Mouse (Mus musculus): ENCODE measurements at regions not wholly inside any gene's neighbourhood (a gene's known extent, or its start where the extent isn't known, plus 50 kb on each side); places are given as distances from the start of the nearest gene placed in this dataset.

DNA sequence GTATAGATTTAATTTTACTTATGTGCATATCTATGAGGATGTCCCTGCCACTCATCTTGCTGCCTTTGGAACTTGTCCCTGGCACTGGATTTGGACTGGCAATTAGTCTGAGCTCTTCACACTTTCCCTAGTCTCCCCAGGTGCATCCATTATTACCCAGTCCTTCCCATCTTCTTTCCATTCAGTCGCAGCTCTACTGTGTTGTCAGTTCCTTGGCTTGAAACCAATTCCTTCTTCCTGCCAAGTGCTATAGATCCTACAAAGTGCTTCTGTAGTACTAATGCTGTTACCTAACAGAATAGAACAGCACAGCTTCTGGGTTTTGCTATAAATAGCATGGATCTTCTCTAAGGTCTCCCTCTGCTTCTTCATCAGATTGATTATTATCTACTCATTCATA, 228.0 kb upstream of the Ppfia2 start:
- 20% methylated on average over 1 of the region's 1 CpGs for WGBS
- no peaks in the 10 kb centered on the region for H3K4me1 ChIP-seq (ENCODE audit: control insufficient read depth, insufficient read depth, low read length)
- no peak overlapping the region for H3K4me3 ChIP-seq (ENCODE audit: insufficient read depth, low read depth, low read length)
- no peak overlapping the region for H3K27ac ChIP-seq (ENCODE audit: insufficient read depth, low read depth, low read length)
- TF ChIP-seq POLR2A (IDR thresholded peaks at IDR 0.05; ENCODE audit: insufficient read depth, low read depth, low read length) (no peak), CTCF (IDR thresholded peaks at IDR 0.05; ENCODE audit: insufficient read depth, low read depth, low read length) (no peak)

DNA sequence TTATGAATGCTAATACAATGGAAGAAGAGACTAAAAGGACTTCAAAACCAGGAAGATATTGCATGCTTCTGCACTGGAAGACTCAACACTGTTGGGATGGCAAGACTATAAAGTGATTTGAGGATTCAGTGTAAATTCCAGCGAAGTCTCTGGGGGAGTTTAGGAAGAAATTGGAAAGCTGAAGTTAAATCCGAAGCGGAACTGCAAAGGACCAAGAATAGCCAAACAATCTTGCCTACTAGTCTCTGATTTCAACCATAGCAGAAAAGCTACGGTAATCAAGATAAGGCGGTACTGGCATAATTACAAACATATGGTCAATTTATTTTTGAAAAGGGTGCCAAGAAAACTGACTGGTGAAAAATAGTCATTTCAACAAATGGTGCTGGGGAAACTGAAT, 216.0 kb upstream of the Ppfia2 start:
- Histone ChIP-seq H3K4me3 (ENCODE audit: insufficient read depth, low read depth, low read length) (no peak overlapping the region), H3K27ac (ENCODE audit: insufficient read depth, low read depth, low read length) (no peak overlapping the region), H3K4me1 (ENCODE audit: control insufficient read depth, insufficient read depth, low read length) (no peaks in the 10 kb centered on the region)
- TF ChIP-seq CTCF (IDR thresholded peaks at IDR 0.05; ENCODE audit: insufficient read depth, low read depth, low read length) (no peak), POLR2A (IDR thresholded peaks at IDR 0.05; ENCODE audit: insufficient read depth, low read depth, low read length) (no peak)
- 69% methylated on average over 5 of the region's 5 CpGs for WGBS

DNA sequence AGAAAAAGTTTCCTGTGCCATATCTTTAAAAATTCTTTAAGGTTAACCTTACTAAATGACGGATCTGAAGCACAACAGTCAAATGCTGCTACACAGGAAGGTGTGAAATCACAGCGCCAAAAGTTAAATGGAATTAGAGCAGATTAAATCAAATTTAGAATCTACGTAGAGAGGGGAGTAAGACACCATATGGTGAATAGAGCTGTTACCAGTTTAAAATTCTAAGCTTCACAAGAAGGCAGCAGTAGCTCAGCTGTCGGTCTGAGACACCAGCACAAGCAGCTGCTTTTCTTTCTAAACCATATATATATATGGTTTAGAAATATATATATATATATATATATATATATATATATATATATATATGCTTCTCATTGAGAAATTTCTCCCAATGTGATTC, 210.3 kb upstream of the Ppfia2 start:
- no peaks in the 10 kb centered on the region for H3K4me1 ChIP-seq (ENCODE audit: control insufficient read depth, insufficient read depth, low read length)
- TF ChIP-seq CTCF (IDR thresholded peaks at IDR 0.05; ENCODE audit: insufficient read depth, low read depth, low read length) = no peak
- TF ChIP-seq POLR2A (IDR thresholded peaks at IDR 0.05; ENCODE audit: insufficient read depth, low read depth, low read length) = no peak
- no peak overlapping the region for H3K4me3 ChIP-seq (ENCODE audit: insufficient read depth, low read depth, low read length)
- WGBS = 86% methylated on average over 4 of the region's 4 CpGs
- no peak overlapping the region for H3K27ac ChIP-seq (ENCODE audit: insufficient read depth, low read depth, low read length)

DNA sequence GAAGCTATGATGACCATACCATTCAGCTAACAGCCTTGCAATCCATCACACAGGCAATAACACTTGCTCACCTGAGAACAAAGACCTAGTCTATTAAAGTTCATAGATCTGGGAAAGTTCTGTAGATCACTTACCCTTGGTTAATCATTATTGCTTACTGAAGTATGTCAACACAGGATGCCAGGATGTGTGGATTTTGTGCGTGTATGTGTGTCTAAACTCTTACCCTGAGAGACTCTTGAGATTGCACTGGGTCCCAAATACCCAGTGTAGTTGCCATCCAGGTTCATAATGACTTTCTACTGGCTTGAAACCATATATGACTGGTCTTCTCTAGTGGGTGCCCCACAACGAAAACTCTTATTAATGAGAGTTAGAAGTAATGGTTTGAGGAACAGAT, 196.8 kb upstream of the Ppfia2 start:
- no peak overlapping the region for H3K4me3 ChIP-seq (ENCODE audit: insufficient read depth, low read depth, low read length)
- TF ChIP-seq CTCF (IDR thresholded peaks at IDR 0.05; ENCODE audit: insufficient read depth, low read depth, low read length) = no peak
- no peak for TF ChIP-seq POLR2A (IDR thresholded peaks at IDR 0.05; ENCODE audit: insufficient read depth, low read depth, low read length)
- H3K27ac ChIP-seq (ENCODE audit: insufficient read depth, low read depth, low read length) = no peak overlapping the region
- H3K4me1 ChIP-seq (ENCODE audit: control insufficient read depth, insufficient read depth, low read length) = no peaks in the 10 kb centered on the region
- 82% methylated on average over 2 of the region's 2 CpGs for WGBS

DNA sequence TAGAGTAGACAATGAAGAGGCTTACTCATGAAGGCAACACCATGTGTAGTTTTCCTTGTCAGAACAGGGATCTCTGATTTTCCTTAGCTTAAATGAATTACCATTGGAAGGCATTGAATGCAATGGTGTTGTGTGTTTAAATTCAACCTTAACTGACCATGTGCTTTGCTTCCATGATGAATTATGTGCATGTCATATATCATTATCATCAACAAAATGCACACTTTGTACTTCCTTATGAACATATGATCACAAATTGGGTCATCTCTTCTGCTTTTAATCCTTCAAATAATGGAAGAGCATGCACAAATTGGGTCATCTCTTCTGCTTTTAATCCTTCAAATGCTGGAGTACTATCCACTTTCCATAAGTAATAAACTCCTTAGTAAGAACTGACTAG, 180.2 kb upstream of the Ppfia2 start:
- no peak overlapping the region for H3K4me3 ChIP-seq (ENCODE audit: insufficient read depth, low read depth, low read length)
- TF ChIP-seq POLR2A (IDR thresholded peaks at IDR 0.05; ENCODE audit: insufficient read depth, low read depth, low read length) (no peak), CTCF (IDR thresholded peaks at IDR 0.05; ENCODE audit: insufficient read depth, low read depth, low read length) (no peak)
- H3K27ac ChIP-seq (ENCODE audit: insufficient read depth, low read depth, low read length) = no peak overlapping the region

DNA sequence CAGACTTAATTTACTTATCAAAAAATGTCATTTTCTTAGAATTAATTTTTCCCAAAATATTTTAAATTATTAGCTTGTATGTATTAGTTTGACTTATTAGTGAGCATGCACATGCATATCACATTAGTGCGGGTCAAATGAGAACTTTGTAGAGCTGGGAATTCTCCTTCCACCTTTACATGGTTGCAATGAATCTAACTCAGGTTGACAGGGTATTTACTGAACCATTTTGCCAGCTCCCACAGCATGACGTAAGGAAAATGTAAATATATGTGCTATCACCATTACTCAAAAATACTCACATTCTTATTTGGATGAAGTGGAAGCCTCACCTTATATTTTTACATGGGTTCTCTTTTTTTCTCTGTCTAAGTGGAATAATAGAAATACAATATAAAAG, 179.4 kb upstream of the Ppfia2 start:
- H3K27ac ChIP-seq (ENCODE audit: insufficient read depth, low read depth, low read length) = no peak overlapping the region
- TF ChIP-seq POLR2A (IDR thresholded peaks at IDR 0.05; ENCODE audit: insufficient read depth, low read depth, low read length) (no peak), CTCF (IDR thresholded peaks at IDR 0.05; ENCODE audit: insufficient read depth, low read depth, low read length) (no peak)
- 92% methylated on average over 2 of the region's 2 CpGs for WGBS
- H3K4me1 ChIP-seq (ENCODE audit: control insufficient read depth, insufficient read depth, low read length) = no peaks in the 10 kb centered on the region
- no peak overlapping the region for H3K4me3 ChIP-seq (ENCODE audit: insufficient read depth, low read depth, low read length)

More for the DNA sequence above, 180.2 kb upstream of the Ppfia2 start:
- H3K4me1 ChIP-seq (ENCODE audit: control insufficient read depth, insufficient read depth, low read length) = no peaks in the 10 kb centered on the region

DNA sequence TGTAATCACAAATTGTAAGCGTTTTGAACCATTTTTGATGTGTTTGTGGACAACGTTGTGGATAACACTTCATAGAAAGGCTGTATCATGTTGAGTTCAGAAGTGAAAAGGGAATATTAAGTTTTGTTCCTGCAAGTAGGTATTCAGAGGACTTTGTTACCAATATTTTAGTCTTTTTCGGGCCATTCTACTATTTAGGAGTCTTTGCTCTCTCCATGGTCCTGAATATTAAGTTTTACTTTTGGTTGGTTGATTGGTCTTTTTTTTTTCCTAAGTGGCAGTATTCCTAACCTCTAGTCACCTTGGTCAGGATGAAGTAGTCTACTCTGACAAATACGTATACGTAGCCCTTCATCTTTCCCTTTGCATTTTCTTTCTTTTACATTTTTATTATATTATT, 174.6 kb upstream of the Ppfia2 start:
- no peak overlapping the region for H3K4me3 ChIP-seq (ENCODE audit: insufficient read depth, low read depth, low read length)
- no peaks in the 10 kb centered on the region for H3K4me1 ChIP-seq (ENCODE audit: control insufficient read depth, insufficient read depth, low read length)
- no peak overlapping the region for H3K27ac ChIP-seq (ENCODE audit: insufficient read depth, low read depth, low read length)
- WGBS = 81% methylated on average over 5 of the region's 5 CpGs
- TF ChIP-seq POLR2A (IDR thresholded peaks at IDR 0.05; ENCODE audit: insufficient read depth, low read depth, low read length) = no peak
- no peak for TF ChIP-seq CTCF (IDR thresholded peaks at IDR 0.05; ENCODE audit: insufficient read depth, low read depth, low read length)

DNA sequence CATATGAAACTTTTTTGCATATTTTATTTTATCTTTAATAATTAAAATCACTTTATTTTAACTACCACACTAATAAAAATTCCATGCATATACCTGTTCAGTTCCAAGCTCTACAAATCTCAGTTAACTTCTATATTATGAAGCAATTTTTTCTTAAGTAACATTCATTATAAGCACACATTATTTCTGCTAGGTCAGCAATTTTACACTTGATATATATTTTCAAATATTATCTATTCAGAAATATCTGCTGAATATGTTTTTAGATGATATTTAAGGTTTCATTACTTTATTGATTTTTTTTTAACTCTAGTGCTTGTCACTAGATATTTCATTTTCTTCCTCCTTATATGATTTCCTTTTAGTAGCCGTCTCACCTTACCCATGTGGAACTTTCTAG, 135.0 kb upstream of the Ppfia2 start:
- H3K27ac ChIP-seq (ENCODE audit: insufficient read depth, low read depth, low read length) = no peak overlapping the region
- TF ChIP-seq POLR2A (IDR thresholded peaks at IDR 0.05; ENCODE audit: insufficient read depth, low read depth, low read length) = no peak
- TF ChIP-seq CTCF (IDR thresholded peaks at IDR 0.05; ENCODE audit: insufficient read depth, low read depth, low read length) = no peak

DNA sequence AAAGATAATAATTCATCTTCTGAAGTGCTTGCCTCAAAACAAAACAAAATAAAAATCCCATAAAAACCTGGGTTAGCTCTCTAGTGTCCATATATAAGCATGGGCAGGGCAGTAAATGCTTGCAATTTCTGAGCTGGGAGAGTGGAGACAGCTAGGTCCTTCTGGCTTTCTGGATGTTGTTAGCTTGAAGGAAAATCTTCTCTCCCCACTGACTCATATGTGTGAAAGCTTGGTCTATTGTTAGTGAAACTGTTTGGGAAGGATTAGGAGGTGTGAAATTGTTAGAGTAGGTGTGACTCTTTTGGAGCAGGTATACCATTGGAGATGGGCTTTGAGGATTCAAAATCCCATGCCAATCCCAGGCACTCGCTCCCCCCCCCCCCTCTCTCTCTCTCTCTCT, 118.5 kb upstream of the Ppfia2 start:
- no peak overlapping the region for H3K4me3 ChIP-seq (ENCODE audit: insufficient read depth, low read depth, low read length)
- TF ChIP-seq POLR2A (IDR thresholded peaks at IDR 0.05; ENCODE audit: insufficient read depth, low read depth, low read length) (no peak), CTCF (IDR thresholded peaks at IDR 0.05; ENCODE audit: insufficient read depth, low read depth, low read length) (no peak)
- no peaks in the 10 kb centered on the region for H3K4me1 ChIP-seq (ENCODE audit: control insufficient read depth, insufficient read depth, low read length)
- WGBS = no CpG with 5 or more reads among the region's 1 CpGs
- H3K27ac ChIP-seq (ENCODE audit: insufficient read depth, low read depth, low read length) = no peak overlapping the region

More for the DNA sequence above, 135.0 kb upstream of the Ppfia2 start:
- no peaks in the 10 kb centered on the region for H3K4me1 ChIP-seq (ENCODE audit: control insufficient read depth, insufficient read depth, low read length)
- H3K4me3 ChIP-seq (ENCODE audit: insufficient read depth, low read depth, low read length) = no peak overlapping the region
- 100% methylated on average over 1 of the region's 1 CpGs for WGBS

DNA sequence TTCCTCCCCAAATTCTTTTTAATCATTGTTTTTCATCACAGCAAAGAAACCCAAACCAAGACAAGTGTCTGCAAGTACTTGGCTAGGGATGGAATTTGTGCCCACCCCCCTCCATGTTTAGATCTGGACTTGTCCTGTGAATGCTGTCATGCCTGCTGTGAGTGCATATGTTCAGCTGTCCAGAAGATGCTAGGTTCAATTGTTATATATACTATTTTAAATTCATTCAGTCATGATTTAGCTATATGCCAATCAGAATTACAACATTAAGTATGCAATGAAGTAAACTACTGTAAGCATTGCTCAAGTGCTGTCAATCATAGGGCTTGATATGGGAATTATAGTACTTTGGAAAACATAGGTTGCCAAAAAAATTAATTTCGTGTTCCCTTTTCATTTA, 94.5 kb upstream of the Ppfia2 start:
- H3K4me1 ChIP-seq (ENCODE audit: control insufficient read depth, insufficient read depth, low read length) = no peaks in the 10 kb centered on the region
- WGBS = 81% methylated on average over 1 of the region's 1 CpGs
- H3K27ac ChIP-seq (ENCODE audit: insufficient read depth, low read depth, low read length) = no peak overlapping the region
- no peak overlapping the region for H3K4me3 ChIP-seq (ENCODE audit: insufficient read depth, low read depth, low read length)
- no peak for TF ChIP-seq CTCF (IDR thresholded peaks at IDR 0.05; ENCODE audit: insufficient read depth, low read depth, low read length)
- TF ChIP-seq POLR2A (IDR thresholded peaks at IDR 0.05; ENCODE audit: insufficient read depth, low read depth, low read length) = no peak
